Mouse (Mus musculus): Measurements from ENCODE around the gene Nup98. TPM values are rescaled to one million over a fixed set of nuclear protein-coding genes. Genes with fewer than 3 reads are reported as not detected.

The Nup98 gene
- total RNA-seq, 2 experiments from 2014 or later: 61.1 to 78.2 TPM

GRCm38 (mm10) chr7:102233059-102233458 is 23.1 kb upstream of the Nup98 start:
- DNase-seq: no peak

- DNase-seq: peak; percentile 63 to 77
Measured at GRCm38 (mm10) chr7:102229814-102230213, 19.8 kb upstream of the Nup98 start.

- DNase-seq: no peak
Measured at GRCm38 (mm10) chr7:102228049-102228670, 18.2 kb upstream of the Nup98 start.

- no peak for DNase-seq
Measured at GRCm38 (mm10) chr7:102226051-102226450, 16.1 kb upstream of the Nup98 start.

DNA sequence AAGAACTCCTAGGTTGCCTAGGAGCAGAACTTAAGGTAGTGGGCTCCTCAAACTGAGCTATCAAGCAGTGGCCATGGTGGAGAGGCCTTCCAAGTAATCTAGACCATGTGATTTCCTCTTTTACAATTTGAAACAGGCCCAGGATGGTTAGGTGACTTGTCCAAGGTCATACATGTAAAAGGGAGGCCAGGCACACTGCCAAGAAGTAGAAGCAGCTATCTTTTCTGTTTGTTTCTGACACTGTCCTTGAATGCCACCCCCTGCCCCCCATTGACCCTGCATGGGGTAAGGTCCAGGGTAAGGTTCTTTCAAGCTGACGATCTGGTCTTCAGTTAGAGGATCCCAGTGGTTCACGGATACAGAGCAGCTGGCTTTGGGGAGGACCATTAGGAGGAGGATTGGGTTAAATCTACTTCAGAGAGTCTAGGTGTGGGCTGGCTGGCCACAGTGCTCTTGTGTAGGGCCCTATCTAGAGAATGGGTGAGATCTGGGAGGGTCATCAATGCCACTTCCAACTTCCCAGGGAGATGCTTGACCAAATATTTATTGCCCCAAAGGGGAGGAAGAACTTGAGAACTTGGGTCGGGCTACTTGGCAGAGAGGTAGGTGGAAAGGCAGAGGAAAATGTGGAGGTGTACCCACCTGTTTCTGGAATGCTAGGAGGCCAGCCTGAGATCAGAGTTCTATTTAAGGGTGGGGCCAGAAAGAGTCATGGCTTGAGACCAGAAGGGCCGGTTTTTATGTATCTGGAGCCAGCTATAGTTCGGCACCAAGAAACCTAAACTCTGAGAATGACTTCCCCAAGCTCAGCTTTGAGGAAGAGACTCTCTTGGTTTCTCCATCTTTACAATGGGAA is 14.1 kb upstream of the Nup98 start:
- peak; percentile 66 to 74 for DNase-seq

DNA sequence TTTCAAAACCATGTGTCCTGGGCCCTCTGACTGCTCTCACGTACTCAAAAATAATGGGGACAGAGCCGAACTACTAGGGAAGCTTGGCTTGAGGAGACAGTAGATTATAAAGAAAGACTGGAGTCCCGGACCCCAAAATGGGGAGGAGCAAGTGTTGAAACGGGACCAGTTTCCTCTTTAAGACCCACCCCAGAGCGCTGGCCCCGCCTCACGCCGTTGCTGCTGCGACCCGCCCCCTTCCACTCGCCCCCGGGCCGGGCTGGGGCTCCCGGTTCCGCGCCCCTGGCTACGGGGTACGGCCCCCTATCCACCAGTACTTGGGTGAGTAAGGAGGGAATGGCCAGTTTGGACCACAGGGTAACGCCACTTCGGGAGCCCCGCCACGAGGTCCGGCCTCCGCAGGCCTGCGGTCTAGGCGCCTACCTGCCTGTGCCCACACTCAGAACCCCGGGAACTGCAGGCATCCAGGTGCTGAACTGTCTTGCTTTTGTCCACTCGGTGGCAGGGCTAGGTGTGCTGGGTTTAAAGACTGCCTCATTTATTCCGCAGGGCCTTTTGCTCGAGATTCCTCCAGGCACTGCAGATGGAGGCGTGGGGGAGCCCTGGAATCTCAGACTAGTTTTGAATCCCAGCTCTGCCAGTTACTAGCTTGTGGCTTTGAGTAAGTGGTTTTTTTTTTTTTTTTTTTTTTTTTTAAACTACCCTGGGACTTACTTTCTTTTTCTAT is 13.0 kb upstream of the Nup98 start:
- DNase-seq: peak; percentile 85 to 90

GRCm38 (mm10) chr7:102222336-102222735 is 12.4 kb upstream of the Nup98 start:
- DNase-seq: peak; percentile 49 to 63

- DNase-seq: no peak
Measured at GRCm38 (mm10) chr7:102221899-102222298, 11.9 kb upstream of the Nup98 start.

DNA sequence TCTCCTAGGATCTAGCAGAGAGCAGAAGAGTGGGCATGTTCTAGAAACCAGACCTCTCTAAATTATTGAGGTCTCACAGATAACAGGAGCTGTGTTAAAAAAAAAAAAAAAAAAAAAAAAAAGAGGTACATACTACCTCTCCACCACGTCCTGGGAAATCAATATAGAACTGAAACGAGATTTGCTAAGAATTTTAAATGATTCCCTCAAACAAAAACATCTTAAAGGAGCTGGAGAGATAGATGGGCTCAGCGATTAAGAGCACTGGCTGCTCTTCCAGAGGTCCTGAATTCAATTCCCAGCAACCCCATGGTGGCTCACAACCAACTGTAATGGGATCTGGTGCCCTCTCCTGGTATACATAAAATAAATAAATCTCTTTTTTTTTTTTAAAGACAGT is 1.1 kb upstream of the Nup98 start:
- DNase-seq: no peak

- no peak for DNase-seq
Measured at GRCm38 (mm10) chr7:102208806-102209363, 1.1 kb downstream of the Nup98 start.

- no peak for DNase-seq
Measured at GRCm38 (mm10) chr7:102205646-102206045, 4.3 kb downstream of the Nup98 start.

- no peak for DNase-seq
Measured at GRCm38 (mm10) chr7:102204296-102204857, 5.6 kb downstream of the Nup98 start.

DNA sequence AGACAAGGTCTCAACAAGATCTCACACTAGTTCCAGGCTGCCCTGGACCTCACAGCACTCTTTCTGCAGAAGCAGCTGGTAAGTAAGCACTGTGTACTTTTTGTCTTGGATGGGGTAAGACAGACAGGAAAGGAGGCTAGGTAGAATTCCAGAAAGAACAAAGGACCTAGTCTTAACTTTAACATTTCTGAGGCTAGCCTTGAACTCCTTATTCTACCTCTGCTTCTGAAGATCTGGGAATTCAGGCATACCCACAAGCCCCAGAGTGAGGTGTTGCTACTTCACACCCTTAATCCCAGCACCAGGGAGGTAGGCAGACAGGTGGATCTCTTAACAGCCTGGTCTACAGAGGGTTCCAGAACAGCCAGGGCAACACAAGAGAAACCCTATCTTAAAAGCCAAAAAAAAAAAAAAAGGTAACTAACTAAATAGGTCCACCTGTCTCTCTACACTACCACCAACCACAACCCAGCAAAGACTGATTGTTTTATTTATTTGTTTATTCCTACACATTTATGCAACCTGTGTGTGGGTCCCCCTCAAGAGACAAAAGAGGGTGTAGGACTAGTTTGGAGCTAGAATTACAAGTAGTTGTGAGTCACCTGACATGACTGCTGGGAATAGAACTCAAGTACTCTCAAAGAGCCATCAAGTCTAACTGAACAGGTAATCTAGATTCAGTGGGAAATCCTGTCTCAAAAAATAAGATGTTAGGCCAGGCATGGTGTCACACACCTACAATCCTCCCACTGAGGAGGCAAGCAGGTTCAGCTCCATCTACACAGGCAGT is 8.8 kb downstream of the Nup98 start:
- DNase-seq: no peak

- DNase-seq: no peak
Measured at GRCm38 (mm10) chr7:102200576-102200975, 9.4 kb downstream of the Nup98 start.

- DNase-seq: no peak
Measured at GRCm38 (mm10) chr7:102192356-102192755, 17.6 kb downstream of the Nup98 start.

DNA sequence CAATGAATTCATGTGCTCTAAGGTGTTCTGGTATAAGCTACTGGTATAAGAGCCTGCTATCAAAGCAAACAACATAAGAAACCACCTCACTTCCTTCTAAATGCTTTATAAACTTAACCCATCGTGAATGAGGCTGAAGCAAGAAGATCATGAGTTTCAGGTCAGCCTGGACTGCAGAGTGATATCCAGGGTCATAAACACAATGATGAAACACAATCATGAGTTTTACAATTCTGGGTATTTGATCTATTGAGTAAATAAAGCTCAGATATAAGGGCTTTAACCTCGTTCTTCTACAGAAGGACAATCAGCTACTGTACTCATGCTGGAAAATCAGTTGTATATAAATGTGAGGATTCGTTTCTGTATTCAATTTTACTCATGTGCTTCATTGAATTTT is 26.1 kb downstream of the Nup98 start:
- no peak for DNase-seq

DNA sequence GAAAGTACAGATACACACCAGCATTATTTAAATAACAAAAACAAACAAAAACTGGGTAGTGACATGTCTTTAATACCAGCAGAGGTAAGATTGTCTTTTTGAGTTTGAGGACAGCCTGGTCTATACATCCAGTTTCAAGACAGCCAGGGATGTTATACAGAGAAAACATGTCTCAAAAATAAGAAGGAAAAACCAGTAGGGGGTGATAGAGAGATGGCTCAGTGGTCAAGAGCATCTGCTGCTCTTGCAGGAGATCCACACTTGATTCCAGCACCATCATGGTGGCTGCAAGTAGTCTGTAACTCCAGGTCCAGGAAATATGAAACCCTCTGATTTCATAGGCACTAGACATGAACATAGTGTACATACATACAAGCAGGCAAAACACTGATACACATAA is 39.7 kb downstream of the Nup98 start:
- no peak for DNase-seq

DNA sequence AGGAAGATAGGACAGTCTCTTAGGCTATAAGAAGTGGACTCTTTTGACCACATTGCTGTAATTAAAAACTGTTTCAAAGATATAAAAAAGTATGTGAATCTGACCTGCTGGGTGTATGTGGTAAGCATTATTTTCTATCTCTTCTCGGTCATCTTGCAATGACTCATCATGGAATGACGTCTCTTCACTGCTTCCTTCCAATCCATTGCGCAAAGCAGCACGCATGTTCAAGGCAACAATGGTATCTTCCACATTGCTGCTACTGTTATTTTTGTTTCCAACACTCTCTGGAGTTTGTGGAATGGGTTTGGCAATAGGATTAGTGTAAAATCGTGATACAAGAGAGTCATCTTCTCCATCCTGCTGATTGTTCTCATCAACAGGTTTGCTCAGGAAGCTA is 56.3 kb downstream of the Nup98 start:
- peak in 1 of 2 experiments; percentile 26 for DNase-seq

GRCm38 (mm10) chr7:102137898-102138297 is 72.1 kb downstream of the Nup98 start:
- DNase-seq: no peak

DNA sequence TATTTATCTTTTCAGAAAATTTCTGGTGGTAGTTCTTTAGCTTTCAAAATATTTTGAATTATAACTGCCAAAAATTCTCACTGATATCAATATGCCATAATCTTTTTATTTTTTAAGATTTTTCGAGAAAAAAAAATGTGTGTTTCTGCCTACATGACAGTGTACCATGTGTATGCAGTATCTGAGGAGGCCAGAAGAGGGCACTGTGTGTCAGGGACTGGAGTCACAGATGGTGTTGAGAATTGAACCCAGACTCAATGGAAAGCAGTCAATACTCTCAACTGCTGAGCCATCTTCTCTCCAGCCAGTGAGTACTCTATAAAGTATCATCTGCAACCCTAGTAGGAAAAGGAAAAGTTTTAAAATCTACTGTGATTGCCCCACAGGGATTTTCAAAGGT is 72.5 kb downstream of the Nup98 start:
- peak; percentile 38 to 43 for DNase-seq

DNA sequence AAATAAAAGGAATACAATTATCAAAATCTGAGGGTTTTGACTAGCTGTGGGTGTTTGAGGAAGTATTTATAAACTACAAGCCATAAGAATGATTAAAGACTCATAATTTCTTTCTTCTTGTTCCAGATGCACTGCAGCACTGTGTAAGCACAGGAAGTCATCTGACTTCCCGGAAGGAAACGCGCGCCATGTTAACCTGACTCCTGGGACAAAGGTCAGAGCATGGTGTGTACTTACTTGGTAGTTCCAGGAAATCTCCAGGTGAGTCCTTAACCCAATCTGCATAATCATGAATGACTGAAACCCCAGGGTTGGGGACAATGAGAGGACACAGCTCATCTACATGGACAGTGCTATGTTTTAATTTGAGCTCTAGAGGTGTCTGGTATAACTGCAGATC is 77.6 kb downstream of the Nup98 start:
- no peak for DNase-seq
